Mouse (Mus musculus): ENCODE measurements around the gene Ifnar2.

DNA sequence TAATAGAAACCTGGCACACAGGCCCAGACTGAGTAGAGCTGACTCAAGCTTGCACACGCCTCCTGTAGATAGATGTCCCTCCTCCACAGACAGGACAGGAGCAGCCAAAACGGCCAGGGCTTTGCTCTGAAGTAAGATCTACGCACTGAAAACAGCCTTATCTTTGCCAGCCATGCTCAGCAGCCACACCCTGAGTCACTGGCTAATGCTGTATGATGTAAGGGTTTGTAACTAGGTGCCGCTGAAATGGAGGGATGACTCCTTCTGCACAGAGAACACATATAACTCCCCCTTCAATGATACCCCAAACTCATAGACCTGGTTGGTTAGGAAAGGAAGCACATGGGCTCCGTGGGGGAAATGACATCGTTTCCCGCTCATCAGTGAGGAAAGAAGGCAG, 19.8 kb upstream of the Ifnar2 start:
- no peak for TF ChIP-seq POLR2AphosphoS2 (IDR thresholded peaks at IDR 0.05; ENCODE audit: low read depth, low read length)
- TF ChIP-seq CTCF (conservative IDR thresholded peaks at IDR 0.05 in 1 of 2, IDR thresholded peaks at IDR 0.05 in 1 of 2; ENCODE audit: low read depth in 2 of 2, low read length in 2 of 2): no peak
- TF ChIP-seq ZNF384 (IDR thresholded peaks at IDR 0.05; ENCODE audit: low read depth, low read length): no peak
- TF ChIP-seq POLR2A (IDR thresholded peaks at IDR 0.05; ENCODE audit: low read depth, low read length): no peak
- TF ChIP-seq EP300 (IDR thresholded peaks at IDR 0.05; ENCODE audit: low read length): no peak
- TF ChIP-seq SIN3A (IDR thresholded peaks at IDR 0.05; ENCODE audit: low read length): no peak
- TF ChIP-seq MAFK (IDR thresholded peaks at IDR 0.05; ENCODE audit: insufficient replicate concordance, low read length): no peak
- no peak for TF ChIP-seq USF1 (IDR thresholded peaks at IDR 0.05; ENCODE audit: low read depth, low read length)
- TF ChIP-seq GABPA (IDR thresholded peaks at IDR 0.05; ENCODE audit: insufficient replicate concordance, low read depth, low read length): no peak
- no peak for TF ChIP-seq ZMIZ1 (IDR thresholded peaks at IDR 0.05; ENCODE audit: low read depth, low read length)
- no peak for TF ChIP-seq RCOR1 (conservative IDR thresholded peaks at IDR 0.05; ENCODE audit: low read depth, low read length)
- TF ChIP-seq ZC3H11A (IDR thresholded peaks at IDR 0.05; ENCODE audit: low read depth, low read length): no peak
